Comparison of ENCODE assay signal across 19 mouse cellular contexts in the genomic region with DNA sequence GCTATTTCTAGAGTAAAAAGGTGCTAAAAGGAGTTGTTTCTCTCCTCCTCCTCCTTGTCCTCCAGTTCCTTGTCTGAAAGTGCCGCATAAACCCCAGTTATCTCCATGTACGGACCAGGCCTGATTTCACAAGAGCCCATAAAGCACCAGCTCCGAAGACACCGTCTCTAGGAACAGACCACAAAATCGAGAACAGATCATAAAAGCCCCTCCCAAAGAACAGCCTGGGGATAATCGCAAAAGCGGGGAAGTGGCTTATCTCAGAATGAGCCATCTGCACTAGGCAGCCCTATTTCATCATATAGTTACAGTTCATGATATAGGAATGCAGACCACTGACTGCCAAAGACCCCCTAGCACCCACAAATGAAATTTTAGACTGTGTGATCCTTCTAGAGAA.
A peak's percentile ranks its signal among the peaks of the same experiment; 100 is the strongest.
DNase-seq lines count a peak whose midpoint lies in the region; ATAC-seq and TF ChIP-seq lines count a peak whose summit lies in the region.
"Had no signal": no experiment of that assay in that cellular context is flagged by ENCODE, and none has a peak within 500 bp of the region (broad histone marks: within the 10 kb centered on the region; RNA-seq: fewer than 3 reads in every experiment).

No protein-coding gene starts in this region.

- H3K9ac ChIP-seq in MEL (ENCODE audit: control insufficient read depth, low read depth, low read length, poor library complexity, severe bottlenecking) = peak overlapping the region; percentile 27; the same call in 1 of the 2 replicates
- H3K9ac ChIP-seq: forebrain, embryonic 13.5 days; hindbrain, embryonic 12.5 days; hindbrain, embryonic 15.5 days had no signal

- no peak for TF ChIP-seq CTCF in MEL (IDR thresholded peaks at IDR 0.05 in 2 of 3, conservative IDR thresholded peaks at IDR 0.05 in 1 of 3; ENCODE audit: control insufficient read depth in 1 of 3, insufficient read depth in 1 of 3, low read depth in 2 of 3, low read length in 3 of 3, poor library complexity in 1 of 3, severe bottlenecking in 1 of 3)

- intact Hi-C loops in gastrocnemius, postnatal 14 days (cut with DNase I; ENCODE audit: low total_unique reads) = no loop called here

- DNase-seq in 416B (ENCODE audit: low read depth) (peak; percentile 11), MEL (ENCODE audit: low read depth, low spot score) (peak; percentile 63)
- no peak for DNase-seq in lung, postnatal 10 days
- DNase-seq in adrenal gland, adult 8-10 months = no peak
- no peak for DNase-seq in gastrocnemius, postnatal 14 days
- DNase-seq: adrenal gland, adult 2 months; adrenal gland, postnatal 25 days; cerebellum, adult 11-12 months; cerebellum, adult 8-10 months; cerebellum, postnatal 10 days; cerebellum, postnatal 36 days; gastrocnemius, postnatal 10 days had no signal

- peak; percentile 57 to 64; a peak in 3 of 4 replicates for TF ChIP-seq EP300 in MEL (IDR thresholded peaks at IDR 0.05; ENCODE audit: low read depth in 1 of 2, low read length in 2 of 2)

- ATAC-seq in granulocyte monocyte progenitor cell, adult 5-6 weeks (replicated peaks; ENCODE audit: poor library complexity, severe bottlenecking) = peak; percentile 62
- 0 out of 2 replicates have a peak, but pooled peaks have one; percentile 11 for ATAC-seq in megakaryocyte-erythroid progenitor cell, adult 5-6 weeks (replicated peaks; ENCODE audit: low FRiP score, low TSS enrichment, poor library complexity, severe bottlenecking)
- ATAC-seq: forebrain, embryonic 13.5 days; forebrain, embryonic 16.5 days had no signal

- no peak for TF ChIP-seq POLR2A in MEL (IDR thresholded peaks at IDR 0.05; ENCODE audit: control insufficient read depth in 1 of 2, insufficient read depth in 1 of 2, low read depth in 1 of 2, low read length in 2 of 2, poor library complexity in 1 of 2)

- H3K27ac ChIP-seq in MEL (ENCODE audit: control insufficient read depth, low read depth, low read length) = no peak overlapping the region
- H3K27ac ChIP-seq: forebrain, embryonic 10.5 days; forebrain, embryonic 13.5 days; hindbrain, embryonic 12.5 days; hindbrain, embryonic 15.5 days had no signal

- H3K9me3 ChIP-seq in MEL (replicated peaks; ENCODE audit: insufficient read depth, low read length) = no peaks in the 10 kb centered on the region
- H3K9me3 ChIP-seq: forebrain, embryonic 10.5 days; forebrain, embryonic 13.5 days; hindbrain, embryonic 12.5 days; hindbrain, embryonic 15.5 days had no signal

- peaks cover 0 to 4% of the 10 kb centered on the region in 2 experiments; a peak in 1 of 4 replicates for H3K36me3 ChIP-seq in MEL (ENCODE audit: control insufficient read depth in 1 of 2, insufficient read depth in 2 of 2, low read length in 2 of 2)
- H3K36me3 ChIP-seq: forebrain, embryonic 10.5 days; hindbrain, embryonic 12.5 days; hindbrain, embryonic 15.5 days had no signal

- no peaks in the 10 kb centered on the region for H3K79me2 ChIP-seq in MEL (ENCODE audit: control insufficient read depth, insufficient read depth, low read length, poor library complexity)

- H3K4me1 ChIP-seq in MEL (ENCODE audit: control insufficient read depth in 1 of 2, insufficient read depth in 2 of 2, low read length in 2 of 2) = peaks cover 0 to 15% of the 10 kb centered on the region in 2 experiments; a peak in 1 of 4 replicates
- H3K4me1 ChIP-seq: forebrain, embryonic 10.5 days; forebrain, embryonic 13.5 days; hindbrain, embryonic 12.5 days; hindbrain, embryonic 15.5 days had no signal

- no peak for TF ChIP-seq RAD21 in MEL (IDR thresholded peaks at IDR 0.05; ENCODE audit: low read depth, low read length)

- H3K4me3 ChIP-seq in MEL (ENCODE audit: control insufficient read depth in 1 of 2, insufficient read depth in 1 of 2, low read depth in 2 of 2, low read length in 2 of 2) = peak overlapping the region; percentile 4 to 14; a peak in 2 of 4 replicates
- H3K4me3 ChIP-seq: forebrain, embryonic 10.5 days; forebrain, embryonic 13.5 days; hindbrain, embryonic 12.5 days; hindbrain, embryonic 15.5 days had no signal

- H3K27me3 ChIP-seq in MEL (ENCODE audit: control insufficient read depth in 1 of 2, insufficient read depth in 2 of 2, low read length in 2 of 2) = no peaks in the 10 kb centered on the region; a peak in 1 of 4 replicates
- H3K27me3 ChIP-seq: forebrain, embryonic 13.5 days; hindbrain, embryonic 12.5 days; hindbrain, embryonic 15.5 days had no signal

TF ChIP-seq in MEL, 35 proteins besides CTCF, POLR2A, EP300 and RAD21:
- TF ChIP-seq RCOR1 (IDR thresholded peaks at IDR 0.05; ENCODE audit: low read depth, low read length) (peak; percentile 83), GATA1 (IDR thresholded peaks at IDR 0.05; ENCODE audit: low read depth, low read length) (peak; percentile 70), TCF12 (IDR thresholded peaks at IDR 0.05; ENCODE audit: low read depth, low read length) (peak; percentile 63; the same call in 1 of the 2 replicates), SIN3A (IDR thresholded peaks at IDR 0.05; ENCODE audit: low read length) (peak; percentile 31; the same call in 1 of the 2 replicates), JUND (IDR thresholded peaks at IDR 0.05; ENCODE audit: low read depth, low read length) (no peak), ETS1 (IDR thresholded peaks at IDR 0.05; ENCODE audit: low read depth, low read length) (peak; percentile 66; the same call in 1 of the 2 replicates)
TF ChIP-seq in MEL: peak in this region for 5.

Comparison
In these comparisons a context has a peak if more than half of its experiments do, and no peak if none do; other contexts are left out.
1. DNase-seq: peak in 416B (single experiment) and MEL (single experiment); none in lung, postnatal 10 days (single experiment), adrenal gland, adult 8-10 months (single experiment) and gastrocnemius, postnatal 14 days (single experiment).